Mouse (Mus musculus) lung, postnatal 0 days (tissue): ENCODE results near the gene Selenon. TPM values are rescaled to one million over a fixed set of nuclear protein-coding genes. Genes with fewer than 3 reads are reported as not detected.

Source experiments
- ATAC-seq: fragments of 200-750 bp; cut with Nextera tagmentation; 2 replicates; pipeline ENCODE4 v1.8.0; 2017; ENCODE audit warnings: moderate library complexity
- DNase-seq: peaks from one replicate; pipeline ENCODE4 v3.0.0-alpha.2; 2016; ENCODE audit warnings: low spot score
- H3K27ac ChIP-seq: fragments of 300-500 bp; sonication (generic); 2 replicates; pipeline ENCODE4 v1.5.1; 2014; ENCODE audit warnings: antibody characterized with exemption, mild to moderate bottlenecking, low read length, mixed read lengths
- H3K27me3 ChIP-seq: fragments of 300-500 bp; sonication (generic); replicated peaks from 2 replicates; pipeline ENCODE4 v1.6.1; 2014; ENCODE audit warnings: low read length, mixed read lengths; ENCODE audit not compliant: insufficient read depth
- H3K36me3 ChIP-seq: fragments of 300-500 bp; sonication (generic); 2 replicates; pipeline ENCODE4 v1.6.1; 2014; ENCODE audit warnings: low read length, mixed read lengths; ENCODE audit not compliant: insufficient read depth
- H3K4me1 ChIP-seq: fragments of 300-500 bp; sonication (generic); 2 replicates; pipeline ENCODE4 v1.6.1; 2014; ENCODE audit warnings: antibody characterized with exemption, low read depth, low read length, mixed read lengths; ENCODE audit not compliant: insufficient read depth
- H3K4me2 ChIP-seq: fragments of 300-500 bp; sonication (generic); replicated peaks from 2 replicates; pipeline ENCODE4 v1.6.1; 2014; ENCODE audit warnings: low read depth, mild to moderate bottlenecking, low read length, moderate library complexity, mixed read lengths
- H3K4me3 ChIP-seq: fragments of 300-500 bp; sonication (generic); 2 replicates; pipeline ENCODE4 v1.5.1; 2014; ENCODE audit warnings: low read depth, low read length
- H3K9ac ChIP-seq: fragments of 300-500 bp; sonication (generic); replicated peaks from 2 replicates; pipeline ENCODE4 v1.6.1; 2014; ENCODE audit warnings: low read depth, mild to moderate bottlenecking
- H3K9me3 ChIP-seq: fragments of 300-500 bp; sonication (generic); 2 replicates; pipeline ENCODE4 v1.6.1; 2016; ENCODE audit warnings: low read length, mixed read lengths
- CTCF ChIP-seq: IDR thresholded peaks from 2 replicates; pipeline ENCODE4 v1.5.1; 2016; ENCODE audit warnings: antibody characterized with exemption, mild to moderate bottlenecking
- EP300 ChIP-seq: IDR thresholded peaks from 2 replicates; pipeline ENCODE4 v1.6.1; 2016; ENCODE audit warnings: antibody characterized with exemption, mild to moderate bottlenecking, control low read depth
- WGBS: fragments of 180-500 bp; shearing (Covaris S2); extraction: QIAGEN DNeasy Blood & Tissue Kit; methylation state at CpG from one replicate; pipeline ENCODE4 v1.1.7; 2014; 5-methylcytosine and 5-hydroxymethylcytosine counted together
- polyA plus RNA-seq: library from polyadenylated mRNA; unstranded; fragments of >200 nt; fragmentation: Nextera tagmentation; extraction: Ambion mirVana; gene quantifications from 2 replicates; pipeline ENCODE4 v1.2.1, GENCODE M21; 2015

Gene Selenon
- polyA plus RNA-seq, 1 experiment from 2014 or later = 13.6 TPM

DNA sequence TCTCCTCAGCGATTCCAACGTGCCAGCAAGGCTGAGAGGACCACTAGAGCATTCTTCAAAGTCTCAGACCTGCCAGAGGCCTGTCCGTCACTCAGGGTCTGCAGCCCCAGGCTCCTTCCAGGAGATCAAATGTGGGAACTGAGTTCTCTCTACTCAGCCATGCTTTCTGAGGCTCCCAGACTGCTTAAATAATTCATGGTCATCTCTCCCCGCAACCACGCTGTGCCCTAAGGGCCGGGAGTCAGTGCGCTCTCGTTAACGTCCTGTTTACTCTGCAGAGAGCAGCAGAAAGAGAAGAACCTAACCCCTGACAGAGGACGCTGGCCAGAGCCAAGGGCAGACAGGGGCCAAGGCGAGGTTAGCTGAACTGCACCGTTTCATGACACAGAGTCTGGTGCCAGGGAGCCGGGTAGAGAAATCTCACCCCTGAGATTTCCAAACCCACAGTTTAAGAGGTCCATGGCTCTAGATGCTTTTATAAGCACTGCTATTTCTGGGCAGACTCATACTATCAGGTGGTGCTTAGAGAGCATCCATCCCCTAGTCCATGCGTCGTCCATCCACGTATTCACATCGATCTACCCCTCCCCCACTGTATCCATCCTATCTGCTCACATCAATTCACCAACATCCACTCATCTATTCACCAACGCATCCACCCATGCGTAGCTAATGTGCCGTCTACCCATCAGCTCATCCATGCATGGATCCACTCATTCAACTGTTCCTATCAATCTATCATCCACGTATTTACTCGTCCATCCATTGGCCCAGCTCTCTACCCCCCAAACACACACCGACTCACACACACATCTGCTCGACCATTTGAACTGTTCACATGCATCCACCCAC is 20.7 kb upstream of the Selenon start:
- H3K4me2 ChIP-seq = no peak overlapping the region
- no peaks in the 10 kb centered on the region for H3K36me3 ChIP-seq
- H3K9ac ChIP-seq = no peak overlapping the region
- no peak overlapping the region for H3K4me3 ChIP-seq
- no peak overlapping the region for H3K27ac ChIP-seq
- TF ChIP-seq EP300 = no peak
- TF ChIP-seq CTCF = no peak
- H3K4me1 ChIP-seq = no peaks in the 10 kb centered on the region
- H3K27me3 ChIP-seq = no peaks in the 10 kb centered on the region
- DNase-seq (no peak), ATAC-seq (no peak)
- no peaks in the 10 kb centered on the region for H3K9me3 ChIP-seq
- 77% methylated on average over 24 of the region's 24 CpGs for WGBS

GRCm38 (mm10) chr4:134570704-134571451 is 18.9 kb upstream of the Selenon start:
- TF ChIP-seq EP300 = no peak
- TF ChIP-seq CTCF = no peak
- ATAC-seq = no peak
- no peak overlapping the region for H3K9ac ChIP-seq
- DNase-seq = no peak
- no peak overlapping the region for H3K27ac ChIP-seq
- H3K27me3 ChIP-seq = no peaks in the 10 kb centered on the region
- H3K4me2 ChIP-seq = no peak overlapping the region
- WGBS = 81% methylated on average over 14 of the region's 14 CpGs
- no peak overlapping the region for H3K4me3 ChIP-seq
- H3K9me3 ChIP-seq = no peaks in the 10 kb centered on the region
- H3K36me3 ChIP-seq = no peaks in the 10 kb centered on the region
- no peaks in the 10 kb centered on the region for H3K4me1 ChIP-seq

GRCm38 (mm10) chr4:134569831-134570230 is 17.9 kb upstream of the Selenon start:
- Histone ChIP-seq H3K9ac (no peak overlapping the region), H3K36me3 (no peaks in the 10 kb centered on the region), H3K9me3 (no peaks in the 10 kb centered on the region), H3K27me3 (no peaks in the 10 kb centered on the region), H3K27ac (no peak overlapping the region), H3K4me1 (no peaks in the 10 kb centered on the region), H3K4me3 (no peak overlapping the region), H3K4me2 (no peak overlapping the region)
- 80% methylated on average over 8 of the region's 8 CpGs for WGBS
- DNase-seq (no peak), ATAC-seq (no peak)
- TF ChIP-seq CTCF = no peak
- TF ChIP-seq EP300 = no peak

GRCm38 (mm10) chr4:134569205-134569604 is 17.2 kb upstream of the Selenon start:
- Histone ChIP-seq H3K4me2 (no peak overlapping the region), H3K4me1 (no peaks in the 10 kb centered on the region), H3K4me3 (no peak overlapping the region), H3K27me3 (no peaks in the 10 kb centered on the region), H3K27ac (no peak overlapping the region), H3K9me3 (no peaks in the 10 kb centered on the region), H3K36me3 (no peaks in the 10 kb centered on the region), H3K9ac (no peak overlapping the region)
- WGBS = 78% methylated on average over 6 of the region's 6 CpGs
- TF ChIP-seq CTCF (peak; percentile 69), EP300 (no peak)
- DNase-seq (no peak), ATAC-seq (no peak)

DNA sequence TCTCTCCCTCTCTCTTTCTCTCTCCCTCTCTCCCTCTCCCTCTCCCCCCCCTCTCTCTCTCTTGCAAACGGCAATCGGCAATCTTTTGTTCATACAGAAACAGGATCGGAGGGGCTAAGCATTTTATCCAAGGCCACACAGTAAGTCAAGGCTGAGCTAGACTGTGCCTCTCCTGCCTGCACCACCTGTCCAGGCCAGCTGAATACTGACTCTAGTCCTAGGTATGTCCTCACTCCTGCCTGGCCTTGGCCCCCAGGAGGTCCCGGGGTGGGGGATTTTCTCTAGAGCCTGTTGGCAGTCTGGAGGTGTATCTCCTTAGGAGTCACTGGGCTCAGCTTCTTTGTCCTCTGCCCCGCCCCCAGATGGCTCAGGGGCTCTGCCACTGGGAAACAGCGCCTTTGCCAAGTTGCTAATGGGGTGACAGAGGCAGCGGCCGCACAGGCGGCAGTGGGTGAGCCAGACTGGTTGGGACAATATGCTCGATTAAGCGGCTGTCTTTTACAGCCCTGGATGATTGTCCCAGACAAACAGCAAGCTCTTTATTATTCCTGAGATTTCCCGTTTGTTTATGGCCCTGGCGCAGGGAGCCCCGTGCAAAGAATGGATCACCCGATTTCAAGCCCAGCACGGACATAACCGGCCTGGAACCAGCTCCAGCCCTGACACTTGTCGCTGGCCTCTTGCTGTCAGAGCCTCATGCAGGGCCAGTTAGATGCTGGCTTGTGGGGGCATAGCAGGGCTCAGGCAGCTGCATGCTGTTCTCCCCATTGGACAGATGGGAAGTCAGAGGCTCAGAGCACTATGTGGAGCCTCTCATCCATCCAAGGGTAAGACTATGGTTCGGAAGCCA is 15.6 kb upstream of the Selenon start:
- ATAC-seq = peak; percentile 33; the same call in 1 of the 2 replicates
- WGBS = 36% methylated on average over 19 of the region's 19 CpGs
- no peak overlapping the region for H3K4me2 ChIP-seq

DNA sequence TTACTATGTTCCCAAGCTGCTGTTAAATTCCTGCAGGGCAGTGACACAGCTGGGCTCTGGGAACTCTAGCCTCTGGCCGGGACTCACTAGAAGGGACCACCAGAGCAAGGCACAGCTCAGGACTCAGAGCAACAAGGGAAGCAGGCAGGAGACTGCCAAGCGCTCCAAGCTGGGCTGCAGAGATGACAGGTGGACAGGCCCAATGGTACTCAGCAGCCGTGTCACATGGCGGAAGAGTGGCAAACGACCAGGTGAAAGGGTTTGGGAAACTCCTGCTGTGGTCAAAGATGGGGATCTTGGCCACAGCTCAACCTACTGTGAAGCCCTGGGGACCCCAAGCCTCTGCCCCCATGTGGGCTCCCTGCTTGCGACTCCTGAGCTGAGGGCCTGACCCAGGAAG is 12.1 kb upstream of the Selenon start:
- TF ChIP-seq EP300 = no peak
- no peak for TF ChIP-seq CTCF
- DNase-seq = no peak
- H3K4me1 ChIP-seq = no peaks in the 10 kb centered on the region
- WGBS = 82% methylated on average over 6 of the region's 6 CpGs
- no peak overlapping the region for H3K4me3 ChIP-seq
- no peak overlapping the region for H3K4me2 ChIP-seq
- no peak overlapping the region for H3K9ac ChIP-seq
- H3K9me3 ChIP-seq = no peaks in the 10 kb centered on the region
- no peak for ATAC-seq
- H3K36me3 ChIP-seq = no peaks in the 10 kb centered on the region; the same call in 1 of the 2 replicates
- no peak overlapping the region for H3K27ac ChIP-seq
- H3K27me3 ChIP-seq = no peaks in the 10 kb centered on the region

More for the DNA sequence above, 15.6 kb upstream of the Selenon start:
- Histone ChIP-seq H3K27ac (no peak overlapping the region), H3K36me3 (no peaks in the 10 kb centered on the region), H3K9ac (no peak overlapping the region), H3K4me1 (no peaks in the 10 kb centered on the region), H3K9me3 (no peaks in the 10 kb centered on the region), H3K4me3 (no peak overlapping the region), H3K27me3 (no peaks in the 10 kb centered on the region)
- DNase-seq = peak; percentile 45
- TF ChIP-seq EP300 (no peak), CTCF (no peak)
